Mouse (Mus musculus) neutrophil, adult 65 days (primary cell): Measurements from ENCODE around the gene Nde1. TPM values are rescaled to one million over a fixed set of nuclear protein-coding genes. Genes with fewer than 3 reads are reported as not detected.

Experiments
- total RNA-seq: library from RNA; stranded (reverse); gene quantifications from 2 replicates; pipeline ENCODE4 v1.2.4, GENCODE M21; 2023

Gene Nde1
- 28.5 and 35.3 TPM in 2 replicates for total RNA-seq

DNA sequence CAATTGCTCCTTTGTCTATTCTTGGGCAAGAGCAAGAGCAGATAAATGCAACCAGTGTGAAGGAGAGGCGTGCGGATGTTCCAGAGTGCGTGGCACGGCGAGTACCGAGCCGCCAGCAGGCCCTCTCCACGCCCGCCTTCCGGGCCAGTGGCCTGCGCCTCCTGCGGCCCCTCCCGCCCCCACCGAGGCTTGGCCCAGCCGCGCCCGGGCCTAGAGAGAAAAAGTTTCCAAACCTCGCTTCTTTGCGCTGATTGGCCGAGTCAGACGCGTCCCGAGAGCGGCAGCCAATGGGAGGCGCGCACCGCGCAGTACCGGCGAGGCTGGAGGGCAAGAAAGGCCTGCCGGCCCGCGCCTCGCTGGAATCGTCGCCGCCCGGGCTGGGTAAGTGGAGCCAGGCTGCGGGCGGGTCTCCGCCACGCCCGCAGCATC, at the start of gene Nde1, which contains the start of gene Marf1:
TSS of gene Nde1 (plus strand) at position 288 of the 429 bp plus-strand sequence.
TSS of gene Marf1 (minus strand) at position 364 of the 429 bp plus-strand sequence.

Other genes with a start within 250 kb of the Nde1 start
- gene 2900011O08Rik, start 176.7 kb upstream of the Nde1 start, total RNA-seq, result not detected in 2 replicates
- gene Ifitm7, start 176.4 kb upstream of the Nde1 start, total RNA-seq, result not detected in 2 replicates
- 30.9 and 37.7 TPM in 2 replicates for gene Marf1, start 76 bp downstream of the Nde1 start, total RNA-seq
- 0.13 TPM in 1 of 2 replicates, not detected in the other for gene Myh11, start 128.1 kb downstream of the Nde1 start, total RNA-seq
- gene Fopnl, start 154.1 kb downstream of the Nde1 start, total RNA-seq, result 31.6 and 32.9 TPM in 2 replicates
- 19.7 and 34.6 TPM in 2 replicates for gene Abcc1, start 198.3 kb downstream of the Nde1 start, total RNA-seq